Mouse (Mus musculus): ENCODE measurements at regions not wholly inside any gene's neighbourhood (a gene's known extent, or its start where the extent isn't known, plus 50 kb on each side); places are given as distances from the start of the nearest gene placed in this dataset.

GRCm38 (mm10) chr3:138609749-138610148 lies 83.8 kb downstream of the Eif4e start:
- Histone ChIP-seq H3K4me2 (no peak overlapping the region), H3K9ac (no peak overlapping the region), H3K4me3 (no peak overlapping the region), H3K27ac (no peak overlapping the region), H3K9me3 (replicated peaks) (no peaks in the 10 kb centered on the region), H3K4me1 (peaks cover 29% of the 10 kb centered on the region), H3K27me3 (replicated peaks) (peaks cover 8% of the 10 kb centered on the region), H3K36me3 (no peaks in the 10 kb centered on the region)
- ATAC-seq, result no peak
- WGBS (ENCODE audit: insufficient replicate concordance), result 100% methylated on average over 1 of the region's 1 CpGs

DNA sequence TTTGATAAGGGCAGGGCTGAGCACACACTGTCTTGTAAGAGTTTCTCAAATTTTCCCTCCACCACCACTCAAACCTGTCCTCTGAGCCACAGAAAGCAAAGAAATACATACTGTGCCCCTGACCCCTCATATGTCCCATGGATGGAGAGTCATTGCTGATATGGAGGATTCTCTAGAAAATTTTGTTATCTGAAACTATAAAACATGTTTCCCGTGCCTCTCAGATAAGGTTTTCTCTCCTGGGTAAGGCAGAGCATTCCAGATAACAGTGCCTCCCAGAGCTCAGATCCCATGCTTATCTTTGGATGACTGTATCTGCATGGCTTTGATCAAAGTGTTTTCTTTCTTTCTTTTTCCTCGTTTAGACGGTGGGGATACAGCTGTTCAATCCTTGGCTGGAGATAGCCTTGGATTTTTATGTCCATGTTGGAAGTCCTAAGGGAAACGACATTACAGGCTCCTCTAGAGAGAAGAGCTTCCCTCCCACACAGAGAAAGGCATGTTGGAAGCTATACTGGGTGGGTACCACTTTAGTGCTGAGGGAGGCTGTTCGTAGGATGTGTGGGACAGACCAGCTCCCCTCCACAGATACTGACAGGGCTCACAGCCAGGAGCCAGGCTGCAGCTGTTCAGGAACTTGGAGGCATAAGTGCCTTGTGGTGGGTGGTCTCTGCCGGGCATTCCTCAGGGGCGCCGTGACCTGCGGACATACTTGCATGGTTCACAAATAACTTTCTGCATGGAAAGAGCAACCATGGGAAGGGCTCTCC lies 87.1 kb downstream of the Eif4e start:
- H3K9ac ChIP-seq, result peak overlapping the region; percentile 45; the same call in 1 of the 2 replicates
- H3K4me3 ChIP-seq, result peak overlapping the region; percentile 22
- no peaks in the 10 kb centered on the region for H3K36me3 ChIP-seq
- no peaks in the 10 kb centered on the region for H3K9me3 ChIP-seq (replicated peaks)
- 37% methylated on average over 9 of the region's 9 CpGs for WGBS (ENCODE audit: insufficient replicate concordance)
- H3K4me2 ChIP-seq, result peak overlapping the region; percentile 63
- peaks cover 37% of the 10 kb centered on the region for H3K4me1 ChIP-seq
- H3K27me3 ChIP-seq (replicated peaks), result peaks cover 8% of the 10 kb centered on the region; the same call in 1 of the 2 replicates
- H3K27ac ChIP-seq, result peak overlapping the region; percentile 84
- peak; percentile 91 for ATAC-seq

DNA sequence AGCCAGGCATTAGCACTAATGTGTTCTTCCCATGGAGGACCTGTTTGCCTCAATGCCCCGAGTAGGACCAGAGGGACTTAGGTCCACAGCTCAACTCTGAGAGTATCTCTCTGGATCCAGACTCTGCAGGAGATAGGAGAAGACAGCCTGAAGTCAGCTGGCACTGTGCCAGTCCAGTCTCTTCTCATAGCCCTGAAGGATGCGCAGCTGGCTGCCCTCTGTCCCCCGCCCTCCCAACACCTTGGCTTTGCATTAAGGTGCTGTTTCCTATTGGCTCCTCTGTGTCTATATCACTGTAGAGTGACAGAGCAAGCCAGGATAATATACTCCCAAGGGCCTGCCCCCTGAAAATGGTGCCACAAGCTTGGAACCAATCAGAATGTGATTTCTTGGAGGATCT lies 87.7 kb downstream of the Eif4e start:
- peak; percentile 61 for ATAC-seq
- Histone ChIP-seq H3K27me3 (replicated peaks) (0 out of 2 replicates have a peak, but pooled peaks cover 3% of the 10 kb centered on the region), H3K27ac (peak overlapping the region; percentile 84), H3K9ac (peak overlapping the region; percentile 45; the same call in 1 of the 2 replicates), H3K4me2 (peak overlapping the region; percentile 63), H3K4me3 (peak overlapping the region; percentile 22; the same call in 1 of the 2 replicates), H3K4me1 (peaks cover 40% of the 10 kb centered on the region), H3K9me3 (replicated peaks) (no peaks in the 10 kb centered on the region), H3K36me3 (no peaks in the 10 kb centered on the region)
- 76% methylated on average over 3 of the region's 3 CpGs for WGBS (ENCODE audit: insufficient replicate concordance)

GRCm38 (mm10) chr3:138614899-138615298 lies 88.9 kb downstream of the Eif4e start:
- H3K27me3 ChIP-seq (replicated peaks), result no peaks in the 10 kb centered on the region
- ATAC-seq, result no peak
- 74% methylated on average over 2 of the region's 2 CpGs for WGBS (ENCODE audit: insufficient replicate concordance)
- no peak overlapping the region for H3K4me2 ChIP-seq
- H3K4me1 ChIP-seq, result peaks cover 40% of the 10 kb centered on the region
- no peak overlapping the region for H3K4me3 ChIP-seq
- H3K9me3 ChIP-seq (replicated peaks), result no peaks in the 10 kb centered on the region
- no peak overlapping the region for H3K27ac ChIP-seq
- H3K36me3 ChIP-seq, result no peaks in the 10 kb centered on the region
- no peak overlapping the region for H3K9ac ChIP-seq

DNA sequence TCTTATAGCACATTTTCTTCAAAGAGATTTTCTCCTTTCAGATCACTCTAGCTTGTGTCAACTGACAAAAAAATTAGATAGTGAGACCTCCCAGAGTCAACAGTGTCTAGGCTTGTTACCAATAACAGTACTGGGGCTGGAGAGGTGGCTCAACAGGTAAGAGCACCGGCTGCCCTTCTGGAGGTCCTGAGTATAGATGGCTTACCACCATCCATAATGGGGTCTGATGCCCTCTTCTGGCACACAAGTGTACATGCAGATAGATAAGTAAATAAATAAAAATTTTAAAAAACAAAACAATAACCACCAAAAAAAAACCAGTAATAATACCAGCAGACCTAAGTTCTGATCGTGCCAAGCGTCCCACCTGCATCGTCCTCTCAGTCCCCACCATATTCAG lies 94.3 kb downstream of the Eif4e start:
- no peak overlapping the region for H3K4me2 ChIP-seq
- 75% methylated on average over 4 of the region's 4 CpGs for WGBS (ENCODE audit: insufficient replicate concordance)
- H3K27ac ChIP-seq, result no peak overlapping the region
- H3K4me1 ChIP-seq, result 0 out of 2 replicates have a peak, but pooled peaks cover 6% of the 10 kb centered on the region
- H3K36me3 ChIP-seq, result no peaks in the 10 kb centered on the region
- ATAC-seq, result no peak
- no peak overlapping the region for H3K9ac ChIP-seq
- H3K4me3 ChIP-seq, result no peak overlapping the region
- no peaks in the 10 kb centered on the region for H3K27me3 ChIP-seq (replicated peaks)
- H3K9me3 ChIP-seq (replicated peaks), result no peaks in the 10 kb centered on the region

GRCm38 (mm10) chr3:138624128-138624527 lies 98.1 kb downstream of the Eif4e start:
- H3K9me3 ChIP-seq (replicated peaks), result no peaks in the 10 kb centered on the region
- no peaks in the 10 kb centered on the region for H3K36me3 ChIP-seq
- no peak for ATAC-seq
- no peak overlapping the region for H3K9ac ChIP-seq
- 41% methylated on average over 2 of the region's 2 CpGs for WGBS (ENCODE audit: insufficient replicate concordance)
- H3K27me3 ChIP-seq (replicated peaks), result no peaks in the 10 kb centered on the region
- H3K4me1 ChIP-seq, result no peaks in the 10 kb centered on the region
- H3K4me2 ChIP-seq, result no peak overlapping the region
- H3K4me3 ChIP-seq, result no peak overlapping the region
- no peak overlapping the region for H3K27ac ChIP-seq

GRCm38 (mm10) chr3:138626230-138626629 lies 100.3 kb downstream of the Eif4e start:
- WGBS (ENCODE audit: insufficient replicate concordance), result 69% methylated on average over 4 of the region's 4 CpGs
- H3K27me3 ChIP-seq (replicated peaks), result no peaks in the 10 kb centered on the region
- H3K4me1 ChIP-seq, result no peaks in the 10 kb centered on the region
- no peak overlapping the region for H3K27ac ChIP-seq
- no peaks in the 10 kb centered on the region for H3K36me3 ChIP-seq
- ATAC-seq, result no peak
- H3K4me2 ChIP-seq, result no peak overlapping the region
- no peak overlapping the region for H3K4me3 ChIP-seq
- no peak overlapping the region for H3K9ac ChIP-seq
- no peaks in the 10 kb centered on the region for H3K9me3 ChIP-seq (replicated peaks)

DNA sequence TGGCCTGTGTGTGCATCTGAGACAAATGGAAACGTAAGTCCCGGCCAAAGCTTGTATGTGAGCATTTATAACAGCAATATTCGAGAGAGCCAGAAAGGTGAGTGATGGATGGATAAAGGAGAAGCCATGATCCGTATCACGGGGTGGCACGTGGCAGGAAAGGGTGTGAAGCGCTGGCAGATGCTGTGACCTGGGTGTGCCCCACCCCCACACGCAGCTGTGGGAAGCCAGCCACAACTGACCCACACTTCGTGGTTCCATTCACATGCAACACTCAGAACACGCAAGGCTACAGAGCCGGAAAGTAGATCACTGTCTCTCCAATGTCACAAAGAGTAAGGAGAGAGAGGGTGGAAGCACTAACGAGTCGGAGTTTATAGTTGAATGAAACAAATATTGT lies 104.3 kb downstream of the Eif4e start:
- H3K4me2 ChIP-seq, result no peak overlapping the region
- WGBS (ENCODE audit: insufficient replicate concordance), result 78% methylated on average over 13 of the region's 13 CpGs

GRCm38 (mm10) chr3:138632086-138632485 lies 106.1 kb downstream of the Eif4e start:
- no peak for ATAC-seq
- Histone ChIP-seq H3K9me3 (replicated peaks) (no peaks in the 10 kb centered on the region), H3K27me3 (replicated peaks) (no peaks in the 10 kb centered on the region), H3K4me1 (no peaks in the 10 kb centered on the region), H3K4me2 (no peak overlapping the region), H3K9ac (no peak overlapping the region), H3K4me3 (no peak overlapping the region), H3K36me3 (no peaks in the 10 kb centered on the region), H3K27ac (no peak overlapping the region)
- WGBS (ENCODE audit: insufficient replicate concordance), result 32% methylated on average over 2 of the region's 2 CpGs

More for the DNA sequence above, 104.3 kb downstream of the Eif4e start:
- Histone ChIP-seq H3K36me3 (no peaks in the 10 kb centered on the region), H3K9ac (no peak overlapping the region), H3K9me3 (replicated peaks) (no peaks in the 10 kb centered on the region), H3K27me3 (replicated peaks) (no peaks in the 10 kb centered on the region), H3K4me3 (no peak overlapping the region), H3K4me1 (no peaks in the 10 kb centered on the region), H3K27ac (no peak overlapping the region)
- no peak for ATAC-seq

DNA sequence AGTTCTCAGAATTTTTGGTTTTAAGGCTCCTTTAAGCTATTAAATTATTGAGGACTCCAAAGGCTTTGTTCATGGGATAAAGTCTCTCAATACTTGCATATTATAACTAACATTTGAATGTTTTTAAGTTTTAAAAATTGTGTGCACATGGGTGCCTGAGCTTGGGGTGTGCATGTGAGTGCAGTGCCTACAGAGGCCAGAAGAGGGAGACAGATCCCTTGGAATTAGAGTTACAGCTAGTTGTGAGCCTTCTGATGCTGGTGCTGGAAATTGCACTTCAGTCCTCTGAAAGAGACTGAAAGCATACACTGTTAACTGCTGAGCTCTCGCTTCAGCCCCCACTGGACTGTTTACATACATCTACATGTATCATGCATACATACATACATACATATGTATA lies 100.0 kb upstream of the Tspan5 start:
- no peak overlapping the region for H3K4me3 ChIP-seq
- ATAC-seq, result no peak
- H3K4me1 ChIP-seq, result peaks cover 18% of the 10 kb centered on the region
- H3K9ac ChIP-seq, result no peak overlapping the region
- no peaks in the 10 kb centered on the region for H3K9me3 ChIP-seq (replicated peaks)
- H3K27me3 ChIP-seq (replicated peaks), result no peaks in the 10 kb centered on the region; the same call in 1 of the 2 replicates
- H3K4me2 ChIP-seq, result no peak overlapping the region
- 84% methylated on average over 1 of the region's 1 CpGs for WGBS (ENCODE audit: insufficient replicate concordance)
- no peak overlapping the region for H3K27ac ChIP-seq
- no peaks in the 10 kb centered on the region for H3K36me3 ChIP-seq

GRCm38 (mm10) chr3:138643951-138644285 lies 98.1 kb upstream of the Tspan5 start:
- ATAC-seq, result no peak

GRCm38 (mm10) chr3:138644286-138644951 lies 97.6 kb upstream of the Tspan5 start:
- H3K36me3 ChIP-seq, result no peaks in the 10 kb centered on the region
- H3K27me3 ChIP-seq (replicated peaks), result no peaks in the 10 kb centered on the region; the same call in 1 of the 2 replicates
- H3K4me2 ChIP-seq, result peak overlapping the region; percentile 73
- peaks cover 18% of the 10 kb centered on the region for H3K4me1 ChIP-seq
- peak; percentile 86 for ATAC-seq
- 12% methylated on average over 19 of the region's 19 CpGs for WGBS (ENCODE audit: insufficient replicate concordance)
- H3K4me3 ChIP-seq, result peak overlapping the region; percentile 45
- H3K9me3 ChIP-seq (replicated peaks), result no peaks in the 10 kb centered on the region
- H3K27ac ChIP-seq, result 0 out of 2 replicates have a peak overlapping the region, but pooled peaks have one; percentile 10
- H3K9ac ChIP-seq, result peak overlapping the region; percentile 59; the same call in 1 of the 2 replicates

More at GRCm38 (mm10) chr3:138643951-138644285, 98.1 kb upstream of the Tspan5 start:
- Histone ChIP-seq H3K4me1 (peaks cover 18% of the 10 kb centered on the region), H3K9ac (peak overlapping the region; percentile 59; the same call in 1 of the 2 replicates), H3K4me2 (peak overlapping the region; percentile 73), H3K4me3 (peak overlapping the region; percentile 45), H3K36me3 (no peaks in the 10 kb centered on the region), H3K27me3 (replicated peaks) (no peaks in the 10 kb centered on the region; the same call in 1 of the 2 replicates), H3K9me3 (replicated peaks) (no peaks in the 10 kb centered on the region), H3K27ac (0 out of 2 replicates have a peak overlapping the region, but pooled peaks have one; percentile 10)
- WGBS (ENCODE audit: insufficient replicate concordance), result 36% methylated on average over 15 of the region's 15 CpGs
